Mouse (Mus musculus) spleen, adult 2 months (tissue): ENCODE data around the gene Olfr279.

Experiments
- CTCF ChIP-seq: fragments of 200-500 bp; IDR thresholded peaks from 2 replicates; pipeline ENCODE4 v1.5.1; 2011; ENCODE audit warnings: mild to moderate bottlenecking, inconsistent platforms; ENCODE audit not compliant: insufficient read depth, insufficient read length, insufficient replicate concordance; ENCODE audit errors: extremely low read depth
- POLR2A ChIP-seq: fragments of 200-500 bp; IDR thresholded peaks from 2 replicates; pipeline ENCODE4 v1.6.1; 2011; ENCODE audit warnings: low read depth, low read length, inconsistent platforms

DNA sequence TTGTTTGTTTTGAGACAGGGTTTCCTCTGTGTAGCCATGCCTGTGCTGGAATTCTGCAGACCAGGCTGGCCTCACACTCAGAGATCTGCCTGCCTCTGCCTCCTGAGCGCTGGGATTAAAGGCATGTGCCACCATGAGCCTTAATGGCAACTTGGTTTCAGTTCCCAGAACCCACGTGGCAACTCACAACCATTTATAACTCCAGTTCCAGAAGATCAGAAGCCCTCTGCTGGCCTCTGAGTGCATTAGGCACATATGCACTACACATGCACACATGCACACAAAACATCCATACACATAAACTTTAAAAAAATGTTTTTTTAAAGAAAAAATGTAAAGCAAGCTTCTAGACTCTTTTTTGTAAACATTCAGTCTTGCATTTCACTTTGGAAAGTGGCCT, 17.2 kb downstream of the Olfr279 start:
- TF ChIP-seq CTCF: no peak
- TF ChIP-seq POLR2A: no peak
